Mouse (Mus musculus): ENCODE results near the gene Galp. TPM values are rescaled to one million over a fixed set of nuclear protein-coding genes. Genes with fewer than 3 reads are reported as not detected.
"Not testable (repeated sequence)": the region's sequence is repeated elsewhere in the genome, so short reads cannot be mapped to it uniquely, and the experiment has no call there.

Gene Galp
- total and polyA plus RNA-seq, 2 experiments from 2014 or later = not detected

DNA sequence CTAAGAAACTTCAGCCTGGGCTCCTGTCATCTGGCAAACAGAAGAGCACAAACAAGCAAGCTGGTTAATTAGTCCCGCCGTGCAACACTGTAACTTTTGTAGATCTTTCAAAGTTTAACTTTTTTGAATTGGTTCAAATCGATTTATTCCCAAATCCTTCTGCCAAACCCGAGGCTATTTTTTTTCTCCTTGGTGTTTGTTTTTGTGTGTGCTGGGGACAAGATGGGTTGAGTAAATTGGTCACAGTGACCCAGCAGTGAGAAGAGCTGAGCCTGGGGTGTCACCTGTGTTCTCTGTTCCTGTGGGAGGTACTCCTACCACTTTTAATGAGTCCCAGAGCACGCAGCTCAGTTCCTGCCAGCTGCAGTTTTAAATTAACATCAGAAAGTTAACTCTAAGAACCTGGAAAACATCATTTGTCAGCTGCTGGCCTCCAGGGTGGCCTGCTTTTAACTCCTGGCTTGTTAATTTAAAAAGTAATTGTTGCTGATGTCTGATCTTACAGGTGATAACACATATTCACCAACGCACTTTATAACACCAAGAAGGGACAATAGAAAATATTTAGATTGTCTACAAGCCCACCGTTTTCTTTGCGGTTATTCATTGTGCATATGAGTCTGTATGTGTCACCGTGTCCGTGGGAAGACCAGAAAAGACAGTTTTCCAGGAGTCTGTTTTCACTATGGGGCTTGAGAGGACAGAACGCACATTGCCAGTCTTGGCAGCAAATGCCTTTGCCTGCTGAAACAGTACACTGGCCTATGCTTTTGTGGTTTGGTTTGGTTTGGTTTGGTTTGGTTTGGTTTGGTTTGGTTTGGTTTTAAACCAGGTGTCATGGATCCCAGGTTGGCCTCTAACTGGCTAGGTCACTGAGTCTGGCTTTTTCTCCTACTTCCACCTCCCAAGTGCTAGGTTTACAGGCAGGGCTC lies 47.7 kb downstream of the Galp start:
- H3K9me3 ChIP-seq (ENCODE audit: low read length) = no peaks in the 10 kb centered on the region
- no peaks in the 10 kb centered on the region for H3K27me3 ChIP-seq (ENCODE audit: insufficient read depth, low read length)
- no peak for DNase-seq (ENCODE audit: low spot score)
- no peaks in the 10 kb centered on the region for H3K4me1 ChIP-seq (ENCODE audit: insufficient read depth, low read length)
- WGBS = 52% methylated on average over 11 of the region's 11 CpGs
- no peak overlapping the region for H3K4me3 ChIP-seq (ENCODE audit: low read length)
- no peak for ATAC-seq
- H3K36me3 ChIP-seq (ENCODE audit: insufficient read depth, low read length) = no peaks in the 10 kb centered on the region
- H3K4me2 ChIP-seq (ENCODE audit: low read depth, low read length) = no peak overlapping the region
- no peak for TF ChIP-seq CTCF (IDR thresholded peaks at IDR 0.05; ENCODE audit: low read depth)
- no peak overlapping the region for H3K9ac ChIP-seq (replicated peaks; ENCODE audit: low read length)
- H3K27ac ChIP-seq = no peak overlapping the region

DNA sequence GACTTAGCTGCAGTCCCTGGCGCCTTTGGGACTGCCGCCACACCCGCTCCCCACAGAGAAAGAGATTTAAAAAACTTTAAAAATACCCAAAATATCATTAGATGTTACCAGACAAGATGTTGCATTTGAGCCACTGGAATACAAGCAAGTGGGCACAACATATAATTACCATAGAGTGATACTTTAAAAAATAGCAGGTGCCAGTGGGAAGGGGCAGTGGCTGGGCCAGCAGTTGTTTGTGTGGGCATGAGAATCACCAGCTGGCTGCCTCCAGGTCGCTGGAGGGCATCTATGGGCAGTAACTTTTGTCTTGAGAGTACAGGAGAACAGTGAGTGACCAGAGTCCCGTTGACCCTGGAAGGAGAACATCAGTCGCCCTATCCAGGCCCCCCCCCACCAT lies 55.5 kb downstream of the Galp start, which contains the start of gene Epp13:
Gene Epp13, plus strand, starts transcription at position 301 of the 400 bp plus-strand sequence.
- 85% methylated on average over 6 of the region's 6 CpGs for WGBS
- Histone ChIP-seq H3K4me3 (ENCODE audit: low read length) (no peak within 1 kb of the TSS), H3K27ac (no peak within 1 kb of the TSS), H3K4me1 (ENCODE audit: insufficient read depth, low read length) (no peaks in the 10 kb centered on the region), H3K27me3 (ENCODE audit: insufficient read depth, low read length) (no peaks in the 10 kb centered on the region), H3K4me2 (ENCODE audit: low read depth, low read length) (no peak within 1 kb of the TSS), H3K9me3 (ENCODE audit: low read length) (no peaks in the 10 kb centered on the region), H3K9ac (replicated peaks; ENCODE audit: low read length) (no peak within 1 kb of the TSS), H3K36me3 (ENCODE audit: insufficient read depth, low read length) (no peaks in the 10 kb centered on the region)
- TF ChIP-seq CTCF (IDR thresholded peaks at IDR 0.05; ENCODE audit: low read depth) = no peak
- no peak for ATAC-seq
- DNase-seq (ENCODE audit: low spot score) = no peak

DNA sequence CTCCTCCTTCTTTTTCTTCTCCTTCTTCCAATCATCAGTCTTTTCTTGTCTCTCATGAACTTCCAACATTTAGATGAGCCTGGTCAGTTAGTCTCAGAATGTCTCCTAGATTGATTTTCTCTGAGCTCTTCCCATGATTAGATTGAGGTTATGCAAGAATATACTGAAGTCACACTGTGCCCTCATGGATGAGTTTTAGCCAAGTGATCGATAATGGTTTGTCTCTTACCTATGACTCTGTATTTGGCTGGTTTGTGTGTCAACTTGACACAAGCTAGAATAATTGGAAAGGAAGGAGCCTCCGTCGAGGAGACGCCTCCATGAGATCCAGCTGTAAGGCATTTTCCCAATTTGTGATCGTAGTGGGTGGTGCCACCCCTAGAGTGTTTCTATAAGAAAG lies 57.6 kb downstream of the Galp start:
- no peak for TF ChIP-seq CTCF (IDR thresholded peaks at IDR 0.05; ENCODE audit: low read depth)
- Histone ChIP-seq H3K4me2 (ENCODE audit: low read depth, low read length) (no peak overlapping the region), H3K4me1 (ENCODE audit: insufficient read depth, low read length) (no peaks in the 10 kb centered on the region), H3K36me3 (ENCODE audit: insufficient read depth, low read length) (no peaks in the 10 kb centered on the region), H3K9ac (replicated peaks; ENCODE audit: low read length) (no peak overlapping the region), H3K27ac (no peak overlapping the region), H3K27me3 (ENCODE audit: insufficient read depth, low read length) (no peaks in the 10 kb centered on the region), H3K9me3 (ENCODE audit: low read length) (no peaks in the 10 kb centered on the region), H3K4me3 (ENCODE audit: low read length) (no peak overlapping the region)
- DNase-seq (ENCODE audit: low spot score) (no peak), ATAC-seq (no peak)
- 96% methylated on average over 5 of the region's 5 CpGs for WGBS

DNA sequence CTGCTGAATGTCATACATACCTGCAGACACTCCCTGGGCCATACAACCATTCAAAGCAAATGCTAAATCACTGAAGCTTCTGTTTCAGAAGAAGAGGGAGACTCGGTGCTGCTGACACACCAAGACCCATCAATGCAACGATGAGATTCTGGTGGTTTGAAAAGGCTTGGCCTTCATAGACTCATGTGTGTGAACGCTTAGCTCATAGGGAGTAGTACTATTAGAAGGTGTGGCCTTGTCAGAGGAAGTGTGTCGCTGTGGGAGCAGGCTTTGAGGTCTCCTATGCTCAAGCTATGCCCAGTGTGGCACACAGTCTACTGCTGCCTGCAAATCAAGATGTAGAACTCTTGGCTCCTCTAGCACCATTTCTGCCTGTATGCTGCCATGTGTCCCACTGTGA lies 60.5 kb downstream of the Galp start:
- H3K4me2 ChIP-seq (ENCODE audit: low read depth, low read length) = no peak overlapping the region
- ATAC-seq (no peak), DNase-seq (ENCODE audit: low spot score) (no peak)
- no peak overlapping the region for H3K4me3 ChIP-seq (ENCODE audit: low read length)
- no peak for TF ChIP-seq CTCF (IDR thresholded peaks at IDR 0.05; ENCODE audit: low read depth)
- H3K36me3 ChIP-seq (ENCODE audit: insufficient read depth, low read length) = no peaks in the 10 kb centered on the region
- no peak overlapping the region for H3K9ac ChIP-seq (replicated peaks; ENCODE audit: low read length)
- no peaks in the 10 kb centered on the region for H3K4me1 ChIP-seq (ENCODE audit: insufficient read depth, low read length)
- no peak overlapping the region for H3K27ac ChIP-seq
- WGBS = 86% methylated on average over 4 of the region's 4 CpGs
- no peaks in the 10 kb centered on the region for H3K9me3 ChIP-seq (ENCODE audit: low read length)
- no peaks in the 10 kb centered on the region for H3K27me3 ChIP-seq (ENCODE audit: insufficient read depth, low read length)

DNA sequence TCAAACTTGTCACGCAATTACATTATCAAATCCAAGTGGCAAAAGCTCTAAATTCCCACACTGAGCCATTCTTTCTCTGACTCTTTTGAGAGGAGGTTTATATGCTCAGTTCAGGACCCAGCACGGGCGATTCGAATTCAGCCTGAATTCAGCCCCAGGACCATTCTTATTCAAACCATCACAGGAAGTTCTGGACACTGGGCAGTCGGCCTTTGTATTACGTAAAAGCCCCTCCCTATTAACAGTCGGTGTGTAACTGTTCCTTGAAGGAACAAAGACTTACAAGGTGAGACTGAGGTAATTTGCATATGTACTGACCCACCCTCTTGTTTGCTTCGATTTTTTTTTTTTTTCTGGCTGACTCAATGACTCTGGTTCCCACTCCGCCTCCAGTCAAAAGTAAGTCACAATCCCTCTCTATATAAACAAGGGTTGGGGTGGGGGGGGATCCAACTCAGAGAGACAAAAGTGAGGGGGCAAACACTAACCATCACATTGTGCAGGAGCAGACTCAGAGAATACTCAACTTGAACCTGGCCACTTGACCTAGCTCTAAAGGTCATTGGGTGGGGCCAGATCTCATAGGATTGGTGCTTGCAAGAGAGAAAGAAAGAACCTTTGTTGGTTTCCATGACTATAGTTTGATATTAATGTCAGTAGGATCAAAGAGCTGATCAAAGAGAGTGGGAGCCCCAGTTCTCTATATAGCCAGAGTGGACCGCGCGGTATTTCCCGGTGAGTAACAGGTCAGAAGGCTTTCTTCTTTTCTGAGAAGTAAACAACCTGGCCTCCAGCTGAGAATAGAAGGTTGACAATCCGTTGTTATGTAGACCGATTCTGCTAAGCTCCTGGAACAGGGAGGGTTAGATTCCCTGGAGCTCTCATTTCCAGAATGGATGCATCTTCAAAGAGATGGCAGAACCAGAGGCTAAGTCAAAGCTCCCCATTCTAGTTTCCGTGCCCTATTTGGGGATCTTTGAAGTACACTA lies 61.6 kb downstream of the Galp start:
- TF ChIP-seq CTCF (IDR thresholded peaks at IDR 0.05; ENCODE audit: low read depth) = no peak
- 28% methylated on average over 16 of the region's 16 CpGs for WGBS
- Histone ChIP-seq H3K9me3 (ENCODE audit: low read length) (no peaks in the 10 kb centered on the region), H3K4me1 (ENCODE audit: insufficient read depth, low read length) (no peaks in the 10 kb centered on the region), H3K27ac (no peak overlapping the region), H3K4me2 (ENCODE audit: low read depth, low read length) (no peak overlapping the region), H3K36me3 (ENCODE audit: insufficient read depth, low read length) (no peaks in the 10 kb centered on the region), H3K9ac (replicated peaks; ENCODE audit: low read length) (no peak overlapping the region), H3K4me3 (ENCODE audit: low read length) (no peak overlapping the region), H3K27me3 (ENCODE audit: insufficient read depth, low read length) (no peaks in the 10 kb centered on the region)
- DNase-seq (ENCODE audit: low spot score) (no peak), ATAC-seq (no peak)

DNA sequence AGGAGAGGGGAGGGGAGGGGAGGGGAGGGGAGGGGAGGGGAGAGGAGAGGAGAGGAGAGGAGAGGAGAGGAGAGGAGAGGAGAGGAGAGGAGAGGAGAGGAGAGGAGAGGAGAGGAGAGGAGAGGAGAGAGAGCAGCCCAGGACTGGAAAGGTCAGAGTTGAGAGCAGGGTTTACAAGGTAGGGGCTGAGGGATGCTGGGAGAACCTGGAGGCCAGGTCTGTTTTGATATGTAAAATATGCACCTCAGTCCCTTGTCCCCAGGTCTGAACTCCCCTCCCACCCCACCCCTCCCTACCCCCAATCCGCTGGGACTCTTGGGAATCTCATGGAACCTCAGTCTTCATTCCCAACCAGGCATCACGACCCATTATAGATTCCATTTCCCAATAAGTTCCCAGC lies 63.1 kb downstream of the Galp start:
- not testable (repeated sequence) for H3K27ac ChIP-seq; H3K9me3 ChIP-seq (ENCODE audit: low read length); ATAC-seq; H3K36me3 ChIP-seq (ENCODE audit: insufficient read depth, low read length); H3K27me3 ChIP-seq (ENCODE audit: insufficient read depth, low read length); H3K4me2 ChIP-seq (ENCODE audit: low read depth, low read length); H3K4me1 ChIP-seq (ENCODE audit: insufficient read depth, low read length); DNase-seq (ENCODE audit: low spot score); H3K9ac ChIP-seq (replicated peaks; ENCODE audit: low read length); H3K4me3 ChIP-seq (ENCODE audit: low read length)
- 25% methylated on average over 2 of the region's 2 CpGs for WGBS
